Mouse (Mus musculus) megakaryocyte, embryonic 14.5 days (primary cell): ENCODE measurements around the gene Hsh2d.

Experiments
- FLI1 ChIP-seq: IDR thresholded peaks from 2 replicates; pipeline ENCODE4 v1.6.1; 2012; ENCODE audit warnings: low read length, inconsistent platforms, mixed read lengths
- GATA1 ChIP-seq: IDR thresholded peaks from 3 replicates; pipeline ENCODE4 v1.6.1; 2012; ENCODE audit warnings: mixed read lengths, low read length, inconsistent platforms, borderline replicate concordance

DNA sequence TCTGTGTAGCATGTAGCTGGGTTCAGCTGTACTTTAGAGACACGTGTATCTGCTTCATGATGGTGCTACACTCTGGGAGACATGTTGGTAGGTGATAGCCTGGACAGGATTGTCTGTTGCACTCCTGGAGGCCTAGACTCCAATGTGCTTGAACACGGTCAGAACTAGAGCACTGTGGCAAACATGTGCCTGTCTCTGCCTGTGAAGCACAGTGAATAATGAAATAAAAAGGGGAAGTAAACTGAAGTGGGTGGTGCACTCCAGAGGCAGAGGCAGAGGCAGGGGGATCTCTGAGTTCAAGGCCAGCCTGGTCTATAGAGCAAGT is 739 bp downstream of the Hsh2d start:
- TF ChIP-seq GATA1 (no peak), FLI1 (no peak)
